Mouse (Mus musculus) testis, adult 2 months (tissue): Measurements from ENCODE around the gene Ccdc141.

ENCODE experiments used
- CTCF ChIP-seq: fragments of 200-500 bp; IDR thresholded peaks from 2 replicates; pipeline ENCODE4 v1.5.1; 2012; ENCODE audit warnings: low read depth, mild to moderate bottlenecking, inconsistent platforms, low read length, moderate library complexity; ENCODE audit not compliant: control insufficient read depth, insufficient read depth, insufficient replicate concordance
- POLR2A ChIP-seq: fragments of 200-500 bp; IDR thresholded peaks from 2 replicates; pipeline ENCODE4 v1.6.1; 2012; ENCODE audit warnings: low read depth, mild to moderate bottlenecking, inconsistent platforms, low read length, moderate library complexity; ENCODE audit not compliant: control insufficient read depth

DNA sequence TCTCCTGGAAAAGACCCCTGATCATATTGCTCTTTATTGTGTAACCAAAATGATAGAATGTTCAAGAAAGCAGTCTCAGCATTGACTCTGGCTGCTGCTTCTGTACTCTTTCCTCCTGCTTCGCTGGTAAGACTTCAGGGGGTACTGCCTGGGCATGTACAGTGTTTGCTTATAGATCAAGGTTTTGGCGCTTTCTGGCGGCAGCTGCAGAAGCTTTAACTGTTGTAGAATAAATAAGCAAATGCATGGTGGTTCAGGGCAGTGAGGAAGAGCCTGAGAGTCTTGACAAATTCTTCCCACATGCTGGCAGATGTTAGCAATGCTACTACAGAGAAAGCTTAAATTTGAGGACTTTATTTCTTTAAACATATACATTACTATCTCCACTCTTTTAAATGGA is 24.1 kb downstream of the Ccdc141 start:
- TF ChIP-seq POLR2A (no peak), CTCF (no peak)
